Mouse (Mus musculus): ENCODE data around the gene Il27. TPM values are rescaled to one million over a fixed set of nuclear protein-coding genes. Genes with fewer than 3 reads are reported as not detected.
A peak's percentile ranks its signal among the peaks of the same experiment; 100 is the strongest.

Il27 gene
- polyA plus RNA-seq, 1 experiment from 2014 or later, result not detected

- H3K9ac ChIP-seq, result no peak overlapping the region
- H3K27me3 ChIP-seq, result 0 out of 2 replicates have a peak, but pooled peaks cover 4% of the 10 kb centered on the region
- no peaks in the 10 kb centered on the region for H3K9me3 ChIP-seq (replicated peaks)
- ATAC-seq, result no peak
- WGBS, result 83% methylated on average over 6 of the region's 6 CpGs
- no peak overlapping the region for H3K4me2 ChIP-seq
- H3K36me3 ChIP-seq (ENCODE audit: poor library complexity, severe bottlenecking), result no peaks in the 10 kb centered on the region
- H3K4me3 ChIP-seq, result no peak overlapping the region
- H3K4me1 ChIP-seq, result no peaks in the 10 kb centered on the region
- no peak overlapping the region for H3K27ac ChIP-seq
These were observed 4.2 kb upstream of the Il27 start for GRCm38 (mm10) chr7:126598919-126599318.

- H3K4me2 ChIP-seq, result no peak overlapping the region
- ATAC-seq, result no peak
- no peak overlapping the region for H3K9ac ChIP-seq
- H3K27me3 ChIP-seq, result peaks cover 7% of the 10 kb centered on the region
- WGBS, result 66% methylated on average over 6 of the region's 6 CpGs
- H3K4me1 ChIP-seq, result no peaks in the 10 kb centered on the region
- H3K4me3 ChIP-seq, result no peak overlapping the region
- no peaks in the 10 kb centered on the region for H3K9me3 ChIP-seq (replicated peaks)
- H3K36me3 ChIP-seq (ENCODE audit: poor library complexity, severe bottlenecking), result no peaks in the 10 kb centered on the region
- H3K27ac ChIP-seq, result no peak overlapping the region
These were observed 1.7 kb upstream of the Il27 start for GRCm38 (mm10) chr7:126596414-126596813.

- Histone ChIP-seq H3K4me2 (no peak overlapping the region), H3K36me3 (ENCODE audit: poor library complexity, severe bottlenecking) (no peaks in the 10 kb centered on the region), H3K4me1 (no peaks in the 10 kb centered on the region), H3K27ac (no peak overlapping the region), H3K9ac (no peak overlapping the region), H3K4me3 (no peak overlapping the region), H3K27me3 (peaks cover 7% of the 10 kb centered on the region), H3K9me3 (replicated peaks) (no peaks in the 10 kb centered on the region)
- ATAC-seq, result no peak
- 84% methylated on average over 5 of the region's 5 CpGs for WGBS
These were observed 1.1 kb upstream of the Il27 start for GRCm38 (mm10) chr7:126595890-126596289.

- 3% methylated on average over 16 of the region's 16 CpGs for WGBS
- Histone ChIP-seq H3K9ac (peak overlapping the region; percentile 5; the same call in 1 of the 2 replicates), H3K4me2 (peak overlapping the region; percentile 12), H3K4me3 (no peak overlapping the region), H3K36me3 (ENCODE audit: poor library complexity, severe bottlenecking) (no peaks in the 10 kb centered on the region), H3K27ac (no peak overlapping the region), H3K27me3 (peaks cover 24% of the 10 kb centered on the region), H3K4me1 (peaks cover 4% of the 10 kb centered on the region; the same call in 1 of the 2 replicates), H3K9me3 (replicated peaks) (no peaks in the 10 kb centered on the region)
- ATAC-seq, result 0 out of 2 replicates have a peak, but pooled peaks have one; percentile 22
These were observed 7.0 kb downstream of the Il27 start for GRCm38 (mm10) chr7:126587779-126588178.

GRCm38 (mm10) chr7:126586839-126587238, 7.9 kb downstream of the Il27 start:
- no peaks in the 10 kb centered on the region for H3K36me3 ChIP-seq (ENCODE audit: poor library complexity, severe bottlenecking)
- H3K4me1 ChIP-seq, result peaks cover 12% of the 10 kb centered on the region
- H3K4me3 ChIP-seq, result no peak overlapping the region
- no peak overlapping the region for H3K9ac ChIP-seq
- 72% methylated on average over 8 of the region's 8 CpGs for WGBS
- no peak overlapping the region for H3K27ac ChIP-seq
- H3K4me2 ChIP-seq, result no peak overlapping the region
- H3K27me3 ChIP-seq, result peaks cover 22% of the 10 kb centered on the region
- ATAC-seq, result no peak
- H3K9me3 ChIP-seq (replicated peaks), result no peaks in the 10 kb centered on the region

GRCm38 (mm10) chr7:126585717-126586116, 9.0 kb downstream of the Il27 start, which contains the start of gene Cln3:
Gene Cln3 (minus strand): TSS chr7:126585817.
- no peaks in the 10 kb centered on the region for H3K36me3 ChIP-seq (ENCODE audit: poor library complexity, severe bottlenecking)
- H3K4me2 ChIP-seq, result no peak within 1 kb of the TSS
- no peak within 1 kb of the TSS for H3K4me3 ChIP-seq
- peaks cover 22% of the 10 kb centered on the region for H3K27me3 ChIP-seq
- WGBS, result 76% methylated on average over 6 of the region's 6 CpGs
- ATAC-seq, result no peak
- H3K9me3 ChIP-seq (replicated peaks), result no peaks in the 10 kb centered on the region
- H3K27ac ChIP-seq, result no peak within 1 kb of the TSS
- H3K4me1 ChIP-seq, result peaks cover 17% of the 10 kb centered on the region
- no peak within 1 kb of the TSS; the same call in 1 of the 2 replicates for H3K9ac ChIP-seq

- no peaks in the 10 kb centered on the region for H3K9me3 ChIP-seq (replicated peaks)
- no peak within 1 kb of the TSS; the same call in 1 of the 2 replicates for H3K9ac ChIP-seq
- peaks cover 22% of the 10 kb centered on the region for H3K27me3 ChIP-seq
- peaks cover 17% of the 10 kb centered on the region for H3K4me1 ChIP-seq
- H3K36me3 ChIP-seq (ENCODE audit: poor library complexity, severe bottlenecking), result 0 out of 2 replicates have a peak, but pooled peaks cover 2% of the 10 kb centered on the region
- ATAC-seq, result no peak
- peak within 1 kb of the TSS; percentile 84 for H3K4me2 ChIP-seq
- H3K27ac ChIP-seq, result no peak within 1 kb of the TSS
- WGBS, result 86% methylated on average over 8 of the region's 8 CpGs
- H3K4me3 ChIP-seq, result peak within 1 kb of the TSS; percentile 61; the same call in 1 of the 2 replicates
These were observed 10.2 kb downstream of the Il27 start, which contains the start of gene Apobr for GRCm38 (mm10) chr7:126584506-126584977. Gene Apobr (plus strand): TSS chr7:126584942.

GRCm38 (mm10) chr7:126583761-126584160, 11.0 kb downstream of the Il27 start:
- Histone ChIP-seq H3K36me3 (ENCODE audit: poor library complexity, severe bottlenecking) (peaks cover 9% of the 10 kb centered on the region), H3K27ac (peak overlapping the region; percentile 82; the same call in 1 of the 2 replicates), H3K4me1 (peaks cover 17% of the 10 kb centered on the region), H3K9me3 (replicated peaks) (no peaks in the 10 kb centered on the region), H3K27me3 (peaks cover 22% of the 10 kb centered on the region), H3K4me3 (peak overlapping the region; percentile 61), H3K9ac (no peak overlapping the region), H3K4me2 (peak overlapping the region; percentile 84)
- ATAC-seq, result no peak
- WGBS, result 56% methylated on average over 6 of the region's 6 CpGs

GRCm38 (mm10) chr7:126583251-126583709, 11.5 kb downstream of the Il27 start:
- Histone ChIP-seq H3K4me1 (peaks cover 17% of the 10 kb centered on the region), H3K4me2 (peak overlapping the region; percentile 84), H3K36me3 (ENCODE audit: poor library complexity, severe bottlenecking) (peaks cover 14% of the 10 kb centered on the region), H3K9ac (peak overlapping the region; percentile 68), H3K27me3 (peaks cover 22% of the 10 kb centered on the region), H3K9me3 (replicated peaks) (no peaks in the 10 kb centered on the region), H3K27ac (peak overlapping the region; percentile 82), H3K4me3 (peak overlapping the region; percentile 61)
- peak; percentile 92 for ATAC-seq
- WGBS, result 1% methylated on average over 22 of the region's 22 CpGs

- H3K4me2 ChIP-seq, result peak overlapping the region; percentile 84
- peaks cover 13% of the 10 kb centered on the region for H3K4me1 ChIP-seq
- 2% methylated on average over 20 of the region's 20 CpGs for WGBS
- no peak overlapping the region for H3K27ac ChIP-seq
- H3K4me3 ChIP-seq, result peak overlapping the region; percentile 61
- H3K9ac ChIP-seq, result peak overlapping the region; percentile 68
- H3K36me3 ChIP-seq (ENCODE audit: poor library complexity, severe bottlenecking), result peaks cover 19% of the 10 kb centered on the region
- no peaks in the 10 kb centered on the region for H3K9me3 ChIP-seq (replicated peaks)
- peaks cover 22% of the 10 kb centered on the region for H3K27me3 ChIP-seq
- ATAC-seq, result peak; percentile 56; the same call in 1 of the 2 replicates
These were observed 12.0 kb downstream of the Il27 start for GRCm38 (mm10) chr7:126582759-126583158.

- Histone ChIP-seq H3K4me3 (no peak overlapping the region), H3K36me3 (ENCODE audit: poor library complexity, severe bottlenecking) (peaks cover 24% of the 10 kb centered on the region), H3K4me1 (peaks cover 13% of the 10 kb centered on the region), H3K9ac (no peak overlapping the region), H3K27ac (no peak overlapping the region), H3K27me3 (peaks cover 22% of the 10 kb centered on the region), H3K4me2 (peak overlapping the region; percentile 84), H3K9me3 (replicated peaks) (no peaks in the 10 kb centered on the region)
- WGBS, result 84% methylated on average over 6 of the region's 6 CpGs
- ATAC-seq, result no peak
These were observed 13.1 kb downstream of the Il27 start for GRCm38 (mm10) chr7:126581661-126582060.

- Histone ChIP-seq H3K9ac (no peak overlapping the region), H3K4me2 (no peak overlapping the region), H3K9me3 (replicated peaks) (no peaks in the 10 kb centered on the region), H3K36me3 (ENCODE audit: poor library complexity, severe bottlenecking) (peaks cover 40% of the 10 kb centered on the region), H3K27me3 (no peaks in the 10 kb centered on the region), H3K27ac (no peak overlapping the region), H3K4me3 (no peak overlapping the region), H3K4me1 (peaks cover 13% of the 10 kb centered on the region)
- WGBS, result 64% methylated on average over 8 of the region's 8 CpGs
- no peak for ATAC-seq
These were observed 15.6 kb downstream of the Il27 start for GRCm38 (mm10) chr7:126579172-126579571.

All from forebrain, embryonic 13.5 days (tissue).